Mouse (Mus musculus): ENCODE results near the gene Ccnq.
"Not testable (repeated sequence)": the region's sequence is repeated elsewhere in the genome, so short reads cannot be mapped to it uniquely, and the experiment has no call there.

Ccnq gene

GRCm38 (mm10) chr11:78761086-78761485 lies 9.6 kb upstream of the Ccnq start:
- no peak for DNase-seq

GRCm38 (mm10) chr11:78755299-78755698 lies 3.8 kb upstream of the Ccnq start:
- DNase-seq, result no peak

DNA sequence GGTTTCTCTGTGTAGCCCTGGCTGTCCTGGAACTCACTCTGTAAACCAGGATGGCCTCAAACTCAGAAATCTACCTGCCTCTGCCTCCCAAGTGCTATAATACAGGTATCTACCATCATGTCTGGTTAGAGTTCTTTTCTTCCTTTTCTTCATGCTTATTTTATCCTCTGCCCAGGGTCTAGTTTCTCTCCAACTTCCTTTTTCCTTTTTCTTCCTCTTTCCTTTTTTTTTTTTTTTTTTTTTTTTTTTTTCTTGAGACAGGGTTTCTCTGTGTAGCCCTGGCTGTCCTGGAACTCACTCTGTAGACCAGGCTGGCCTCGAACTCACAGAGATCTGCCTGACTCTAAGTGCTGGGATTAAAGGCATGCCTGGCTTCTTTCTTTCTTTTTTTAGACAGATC lies 2.6 kb upstream of the Ccnq start:
- not testable (repeated sequence) for DNase-seq

- DNase-seq, result no peak
Observed at GRCm38 (mm10) chr11:78753183-78753582, 1.7 kb upstream of the Ccnq start.

DNA sequence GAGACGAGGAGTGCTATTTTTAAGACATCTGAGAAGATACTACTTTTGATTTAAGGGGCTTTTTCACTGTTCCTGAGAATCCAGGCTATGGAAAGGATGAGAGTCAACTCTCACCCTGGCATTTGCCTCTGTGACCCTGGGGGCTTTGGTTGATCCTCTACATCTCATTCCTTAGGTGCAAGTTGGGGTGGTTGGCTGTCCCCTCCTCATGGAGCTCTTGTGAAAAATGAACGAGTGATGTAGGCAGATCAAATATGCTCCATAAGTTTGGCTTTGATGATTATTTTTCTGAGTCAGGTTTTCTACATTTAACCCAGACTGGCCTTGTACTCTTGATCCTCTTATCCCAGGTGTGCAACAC lies 294 bp upstream of the Ccnq start:
- DNase-seq, result no peak

DNA sequence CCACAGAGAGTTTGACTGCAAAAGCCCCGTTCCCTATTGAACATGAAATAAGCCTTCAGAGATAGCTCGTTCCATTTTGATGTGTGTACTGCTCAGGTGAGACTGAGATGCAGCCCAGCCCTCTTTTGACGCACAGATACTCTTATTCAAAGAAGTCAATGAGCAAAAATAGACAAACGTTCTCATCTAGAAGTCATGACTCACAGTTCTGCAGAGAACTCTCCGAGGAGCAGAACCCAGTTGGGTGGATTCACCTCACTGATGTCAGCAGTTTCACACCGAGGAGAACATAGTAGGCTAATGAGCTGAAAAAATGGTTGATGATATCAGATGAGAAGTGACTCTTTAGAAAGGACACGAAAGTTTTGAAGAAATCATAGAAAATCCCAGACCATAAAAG lies 5.3 kb downstream of the Ccnq start:
- no peak for DNase-seq

GRCm38 (mm10) chr11:78745475-78745874 lies 6.1 kb downstream of the Ccnq start:
- DNase-seq, result no peak

- DNase-seq, result no peak
Observed at GRCm38 (mm10) chr11:78742461-78742860, 9.1 kb downstream of the Ccnq start.

GRCm38 (mm10) chr11:78741958-78742357 lies 9.6 kb downstream of the Ccnq start:
- no peak for DNase-seq

DNA sequence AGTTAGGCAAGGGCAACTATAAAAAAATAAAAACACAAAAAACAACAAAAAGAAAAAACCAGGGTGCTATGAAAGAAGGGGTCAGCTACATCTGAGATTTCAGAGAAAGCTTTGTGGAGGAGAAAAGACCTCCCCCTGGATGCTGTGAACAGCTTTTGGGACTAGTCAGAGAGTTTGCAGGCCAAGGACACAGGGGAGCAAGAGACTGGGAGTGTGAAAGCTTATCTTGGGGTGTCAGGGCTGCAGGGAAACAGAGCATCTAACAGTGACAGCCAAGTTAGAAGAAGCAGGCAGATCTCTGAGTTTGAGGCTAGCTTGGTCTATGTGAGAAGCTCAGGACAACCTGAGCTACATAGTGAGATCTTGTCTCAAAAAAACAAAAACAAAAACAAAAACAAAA lies 12.2 kb downstream of the Ccnq start:
- no peak for DNase-seq

- no peak for DNase-seq
Observed at GRCm38 (mm10) chr11:78736877-78737408, 14.6 kb downstream of the Ccnq start.

- no peak for DNase-seq
Observed at GRCm38 (mm10) chr11:78735168-78735567, 16.4 kb downstream of the Ccnq start.

- DNase-seq, result no peak
Observed at GRCm38 (mm10) chr11:78732619-78733018, 18.9 kb downstream of the Ccnq start.

- DNase-seq, result no peak
Observed at GRCm38 (mm10) chr11:78730902-78731301, 20.6 kb downstream of the Ccnq start.

DNA sequence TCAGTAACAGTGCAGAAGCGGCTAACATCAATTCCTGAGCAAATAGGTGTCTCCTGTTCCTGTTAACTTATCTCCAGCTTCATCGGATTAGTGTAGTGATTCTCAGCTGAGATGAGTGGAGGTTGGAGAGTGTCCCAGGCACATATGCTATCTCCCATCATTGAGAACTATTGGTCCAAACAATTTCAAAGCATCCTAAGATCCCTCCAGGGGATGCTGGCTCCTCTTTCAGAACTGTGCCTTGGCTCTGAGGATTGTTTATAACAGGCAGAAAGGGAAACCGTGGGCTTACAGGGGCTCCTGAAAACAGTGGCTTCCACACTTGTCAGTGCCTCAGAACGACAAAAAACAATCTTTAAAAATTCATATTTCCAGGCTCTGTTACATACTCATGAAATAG lies 23.5 kb downstream of the Ccnq start:
- DNase-seq, result no peak

GRCm38 (mm10) chr11:78726366-78726765 lies 25.2 kb downstream of the Ccnq start:
- no peak for DNase-seq

- no peak for DNase-seq
Observed at GRCm38 (mm10) chr11:78724792-78725191, 26.7 kb downstream of the Ccnq start.

- DNase-seq, result no peak
Observed at GRCm38 (mm10) chr11:78721419-78721818, 30.1 kb downstream of the Ccnq start.

DNA sequence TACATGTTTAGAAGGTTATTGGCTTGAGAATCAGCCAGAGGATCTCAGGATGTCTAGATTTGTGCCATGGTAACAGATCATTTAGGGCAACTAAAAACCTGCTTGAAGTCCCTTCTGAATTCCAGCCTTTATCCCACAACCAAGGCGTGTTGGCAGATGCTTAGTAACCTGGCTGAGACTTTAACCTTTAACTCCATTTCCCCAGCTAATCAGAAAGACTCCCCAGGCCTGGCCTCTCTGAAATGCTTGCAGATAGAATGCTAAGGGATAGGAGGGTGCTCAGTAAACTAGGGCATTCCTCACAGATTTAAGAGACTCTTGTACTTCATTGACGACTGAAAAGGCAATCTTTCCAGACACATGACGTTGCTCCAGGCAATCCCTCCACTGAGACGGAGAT lies 33.9 kb downstream of the Ccnq start:
- no peak for DNase-seq

- DNase-seq, result no peak
Observed at GRCm38 (mm10) chr11:78708642-78709041, 42.9 kb downstream of the Ccnq start.

DNA sequence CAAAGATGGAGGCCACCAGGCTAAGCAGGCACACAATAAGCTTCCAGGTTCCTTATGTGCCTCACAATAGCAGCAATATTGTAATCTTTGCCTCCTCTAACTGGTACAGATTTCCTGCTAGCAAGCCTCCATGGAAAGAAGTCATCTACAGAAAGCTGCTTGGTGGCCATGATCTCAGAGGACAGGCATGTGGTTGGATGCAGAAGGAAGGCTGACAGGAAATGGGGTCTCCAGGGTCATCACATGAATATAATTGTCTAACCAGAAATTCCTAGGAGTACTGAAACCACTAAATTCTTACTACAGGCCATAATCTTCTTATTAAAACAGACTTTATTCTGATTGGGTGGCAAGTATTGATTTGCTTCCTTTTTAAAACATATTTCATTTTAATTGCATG lies 45.5 kb downstream of the Ccnq start:
- DNase-seq, result no peak

DNA sequence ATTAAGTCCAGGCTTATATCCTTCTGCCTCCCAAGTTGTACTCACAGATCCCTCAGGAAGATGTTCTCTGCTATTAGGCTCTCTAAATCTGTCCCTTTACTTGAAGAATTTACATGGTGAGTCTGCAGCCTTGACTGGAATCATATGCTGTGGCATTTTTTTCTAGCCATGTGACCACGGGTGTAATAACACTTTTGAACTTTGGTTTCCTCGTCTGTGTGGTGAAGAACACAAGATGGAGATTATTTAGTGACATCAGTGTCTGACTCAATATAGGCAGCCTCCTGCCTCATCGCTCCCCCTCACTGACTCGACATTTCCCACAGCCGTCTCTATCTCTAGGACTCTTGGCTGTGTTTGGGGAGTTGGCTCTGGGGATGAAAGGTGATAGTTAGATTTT lies 48.4 kb downstream of the Ccnq start:
- DNase-seq, result no peak

- DNase-seq, result no peak
Observed at GRCm38 (mm10) chr11:78702319-78702718, 49.2 kb downstream of the Ccnq start.
